Mouse (Mus musculus) ES-E14 (cell line): ENCODE results near the gene Tesc.

ENCODE experiments used
- CHD2 ChIP-seq: IDR thresholded peaks from 2 replicates; pipeline ENCODE4 v1.6.1; 2014; ENCODE audit warnings: mild to moderate bottlenecking, low read depth, low read length, inconsistent platforms
- HCFC1 ChIP-seq: IDR thresholded peaks from 2 replicates; pipeline ENCODE4 v1.6.1; 2012; ENCODE audit warnings: low read length, inconsistent platforms, borderline replicate concordance; ENCODE audit not compliant: insufficient read depth
- MAFK ChIP-seq: IDR thresholded peaks from 2 replicates; pipeline ENCODE4 v1.6.1; 2014; ENCODE audit warnings: mild to moderate bottlenecking, low read depth, low read length, inconsistent platforms; ENCODE audit not compliant: insufficient read depth
- ZC3H11A ChIP-seq: IDR thresholded peaks from 2 replicates; pipeline ENCODE4 v1.6.1; 2012; ENCODE audit warnings: low read depth, mild to moderate bottlenecking, inconsistent platforms, low read length, borderline replicate concordance
- ZNF384 ChIP-seq: IDR thresholded peaks from 2 replicates; pipeline ENCODE4 v1.6.1; 2012; ENCODE audit warnings: low read depth, low read length, inconsistent platforms

GRCm38 (mm10) chr5:118093321-118094035, 65.9 kb downstream of the Tesc start:
- TF ChIP-seq ZNF384 = no peak
- no peak for TF ChIP-seq ZC3H11A
- TF ChIP-seq HCFC1 = no peak
- no peak for TF ChIP-seq MAFK
- TF ChIP-seq CHD2 = no peak
